8 mouse cellular contexts compared by ENCODE assay signal in the genomic region with DNA sequence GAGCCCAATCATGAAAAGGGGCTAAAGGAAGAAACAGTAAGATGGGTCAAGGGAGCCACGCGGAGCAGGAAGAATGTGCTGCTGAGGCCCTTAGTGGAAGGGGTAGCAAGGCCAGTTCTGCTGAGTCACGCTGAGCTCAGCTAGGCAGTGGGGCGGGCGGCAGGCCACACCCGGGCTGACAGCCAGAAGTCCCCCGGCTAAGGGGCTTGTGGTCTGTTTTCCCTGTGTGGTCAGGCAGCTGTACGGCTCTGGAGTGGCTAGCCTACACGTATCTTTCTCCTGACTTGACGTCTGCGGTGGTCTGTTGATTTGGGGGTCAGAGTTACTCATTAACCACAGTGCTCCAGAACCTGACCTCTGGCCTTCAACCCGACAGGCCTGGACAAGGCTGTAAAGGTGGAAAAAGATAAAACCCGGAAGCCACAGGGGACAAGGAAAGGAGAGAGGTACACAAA. TPM values are rescaled to one million over a fixed set of nuclear protein-coding genes. Genes with fewer than 3 reads are reported as not detected.
DNase-seq lines count a peak whose midpoint lies in the region; ATAC-seq and TF ChIP-seq lines count a peak whose summit lies in the region.

No protein-coding gene starts in this region.

- TF ChIP-seq POLR2A in thymus, adult 2 months (IDR thresholded peaks at IDR 0.05; ENCODE audit: control insufficient read depth, extremely low read depth, insufficient read depth, low read length, poor library complexity) = no peak

- no peak overlapping the region for H3K9ac ChIP-seq in intestine, embryonic 14.5 days (ENCODE audit: low read length)
- peak overlapping the region; percentile 80 for H3K9ac ChIP-seq in liver, embryonic 15.5 days
- peak overlapping the region; percentile 26; the same call in 1 of the 2 replicates for H3K9ac ChIP-seq in neural tube, embryonic 12.5 days

- no peaks in the 10 kb centered on the region for H3K27me3 ChIP-seq in thymus, adult 2 months (ENCODE audit: control insufficient read depth, insufficient read depth, low read length)
- H3K27me3 ChIP-seq in intestine, embryonic 14.5 days (replicated peaks; ENCODE audit: control insufficient read depth, insufficient read depth, low read length) = no peaks in the 10 kb centered on the region
- no peaks in the 10 kb centered on the region for H3K27me3 ChIP-seq in liver, embryonic 15.5 days
- H3K27me3 ChIP-seq in neural tube, embryonic 12.5 days (replicated peaks) = no peaks in the 10 kb centered on the region

- H3K27ac ChIP-seq in thymus, adult 2 months (ENCODE audit: control insufficient read depth, insufficient read depth, low read length) = no peak overlapping the region; the same call in 1 of the 2 replicates
- H3K27ac ChIP-seq in intestine, embryonic 14.5 days (ENCODE audit: low read depth) = peak overlapping the region; percentile 90
- peak overlapping the region; percentile 97 for H3K27ac ChIP-seq in liver, embryonic 15.5 days (replicated peaks)
- H3K27ac ChIP-seq in neural tube, embryonic 12.5 days = peak overlapping the region; percentile 58

- H3K36me3 ChIP-seq in thymus, adult 2 months (ENCODE audit: control insufficient read depth, insufficient read depth, low read length) = peaks cover 11% of the 10 kb centered on the region
- peaks cover 51% of the 10 kb centered on the region for H3K36me3 ChIP-seq in intestine, embryonic 14.5 days (ENCODE audit: control insufficient read depth, insufficient read depth, low read length)
- H3K36me3 ChIP-seq in liver, embryonic 15.5 days (replicated peaks) = peaks cover 69% of the 10 kb centered on the region
- H3K36me3 ChIP-seq in neural tube, embryonic 12.5 days = peaks cover 49% of the 10 kb centered on the region

- 0 out of 2 replicates have a peak, but pooled peaks have one; percentile 4 for ATAC-seq in intestine, embryonic 14.5 days (replicated peaks; ENCODE audit: low FRiP score, low TSS enrichment, low read depth)
- ATAC-seq in liver, embryonic 15.5 days (ENCODE audit: insufficient read depth) = peak; percentile 67
- no peak for ATAC-seq in neural tube, embryonic 12.5 days (ENCODE audit: low FRiP score, low read depth)
- ATAC-seq in CD4-positive, CD25-positive, alpha-beta regulatory T cell, adult 4 months = no peak

- TF ChIP-seq CTCF in thymus, adult 2 months (IDR thresholded peaks at IDR 0.05; ENCODE audit: borderline replicate concordance, control insufficient read depth, extremely low read depth, insufficient read depth, low read length, poor library complexity) = no peak

- no peaks in the 10 kb centered on the region for H3K9me3 ChIP-seq in intestine, embryonic 14.5 days (ENCODE audit: control insufficient read depth, low read length)
- no peaks in the 10 kb centered on the region for H3K9me3 ChIP-seq in liver, embryonic 15.5 days (replicated peaks)
- H3K9me3 ChIP-seq in neural tube, embryonic 12.5 days = no peaks in the 10 kb centered on the region

- 36% methylated on average over 13 of the region's 13 CpGs for WGBS in thymus, adult 2 months
- 13% methylated on average over 13 of the region's 13 CpGs for WGBS in intestine, embryonic 14.5 days
- 3% methylated on average over 13 of the region's 13 CpGs for WGBS in liver, embryonic 15.5 days (ENCODE audit: insufficient replicate concordance)
- WGBS in neural tube, embryonic 12.5 days = 32% methylated on average over 13 of the region's 13 CpGs

- H3K4me2 ChIP-seq in intestine, embryonic 14.5 days (ENCODE audit: low read length) = peak overlapping the region; percentile 62
- peak overlapping the region; percentile 87 for H3K4me2 ChIP-seq in liver, embryonic 15.5 days
- H3K4me2 ChIP-seq in neural tube, embryonic 12.5 days (replicated peaks) = peak overlapping the region; percentile 59

- no peak overlapping the region for H3K4me3 ChIP-seq in thymus, adult 2 months (ENCODE audit: control insufficient read depth, insufficient read depth, low read length)
- H3K4me3 ChIP-seq in intestine, embryonic 14.5 days (ENCODE audit: low read depth, low read length) = no peak overlapping the region
- H3K4me3 ChIP-seq in liver, embryonic 15.5 days (replicated peaks) = peak overlapping the region; percentile 76
- H3K4me3 ChIP-seq in neural tube, embryonic 12.5 days = no peak overlapping the region

- peak; percentile 42 for DNase-seq in thymus, adult 2 months
- DNase-seq in thymus, adult 18-20 months = no peak
- DNase-seq in cerebellum, postnatal 10 days = peak; percentile 74 to 80
- DNase-seq in gastrocnemius, postnatal 10 days = peak; percentile 59
- peak; percentile 76 for DNase-seq in intestine, embryonic 14.5 days (ENCODE audit: low spot score)

- peaks cover 25% of the 10 kb centered on the region for H3K4me1 ChIP-seq in thymus, adult 2 months (replicated peaks; ENCODE audit: control insufficient read depth, insufficient read depth, low read length)
- peaks cover 43% of the 10 kb centered on the region for H3K4me1 ChIP-seq in intestine, embryonic 14.5 days (replicated peaks; ENCODE audit: control insufficient read depth, insufficient read depth, low read length)
- peaks cover 74% of the 10 kb centered on the region for H3K4me1 ChIP-seq in liver, embryonic 15.5 days (replicated peaks)
- peaks cover 43% of the 10 kb centered on the region for H3K4me1 ChIP-seq in neural tube, embryonic 12.5 days

RNA-seq across cellular contexts. Expression of gene Ftl1, which starts 1.2 kb away (rescaled TPM):
- polyA plus RNA-seq in thymus, adult 2 months (2012; rRNA removed) = 2,491 and 2,656 TPM in 2 replicates
- 100 to 1,000 TPM; 173 to 194 TPM for total RNA-seq in gastrocnemius, postnatal 10 days (2021)
- 4,654 and 4,671 TPM in 2 replicates for polyA plus RNA-seq in intestine, embryonic 14.5 days (2014; fragmentation: Nextera tagmentation; extraction: Ambion mirVana)
- 6,104 and 6,562 TPM in 2 replicates for polyA plus RNA-seq in liver, embryonic 15.5 days (2015; fragmentation: Nextera tagmentation; extraction: Ambion mirVana)
- polyA plus RNA-seq in neural tube, embryonic 12.5 days (2016; fragmentation: Nextera tagmentation; extraction: Ambion mirVana) = 5,746 and 6,117 TPM in 2 replicates
- 1,000 to 10,000 TPM; 1,962 to 2,374 TPM for polyA plus RNA-seq in CD4-positive, CD25-positive, alpha-beta regulatory T cell, adult 4 months (2017; shearing (Covaris generic))

RNA-seq across cellular contexts. Expression of gene Bax, which starts 5.8 kb away (rescaled TPM):
- polyA plus RNA-seq in thymus, adult 2 months (2012; rRNA removed) = 165 and 184 TPM in 2 replicates
- 10 to 100 TPM; 29.4 to 29.6 TPM for total RNA-seq in gastrocnemius, postnatal 10 days (2021)
- 134 and 139 TPM in 2 replicates for polyA plus RNA-seq in intestine, embryonic 14.5 days (2014; fragmentation: Nextera tagmentation; extraction: Ambion mirVana)
- 70.3 and 71.4 TPM in 2 replicates for polyA plus RNA-seq in liver, embryonic 15.5 days (2015; fragmentation: Nextera tagmentation; extraction: Ambion mirVana)
- 262 and 276 TPM in 2 replicates for polyA plus RNA-seq in neural tube, embryonic 12.5 days (2016; fragmentation: Nextera tagmentation; extraction: Ambion mirVana)
- polyA plus RNA-seq in CD4-positive, CD25-positive, alpha-beta regulatory T cell, adult 4 months (2017; shearing (Covaris generic)) = 100 to 1,000 TPM; 146 to 164 TPM

RNA-seq across cellular contexts. Expression of gene Tulp2, which starts 20.8 kb away (rescaled TPM):
- 2.5 and 3.0 TPM in 2 replicates for polyA plus RNA-seq in thymus, adult 2 months (2012; rRNA removed)
- not detected for total RNA-seq in gastrocnemius, postnatal 10 days (2021)
- polyA plus RNA-seq in intestine, embryonic 14.5 days (2014; fragmentation: Nextera tagmentation; extraction: Ambion mirVana) = 1.8 and 2.3 TPM in 2 replicates
- 0.58 and 0.62 TPM in 2 replicates for polyA plus RNA-seq in liver, embryonic 15.5 days (2015; fragmentation: Nextera tagmentation; extraction: Ambion mirVana)
- polyA plus RNA-seq in neural tube, embryonic 12.5 days (2016; fragmentation: Nextera tagmentation; extraction: Ambion mirVana) = 0.41 and 0.60 TPM in 2 replicates
- 1 to 10 TPM; 1.2 TPM for polyA plus RNA-seq in CD4-positive, CD25-positive, alpha-beta regulatory T cell, adult 4 months (2017; shearing (Covaris generic))

RNA-seq across cellular contexts. Expression of gene Ruvbl2, which starts 23.0 kb away (rescaled TPM):
- 122 and 124 TPM in 2 replicates for polyA plus RNA-seq in thymus, adult 2 months (2012; rRNA removed)
- total RNA-seq in gastrocnemius, postnatal 10 days (2021) = 10 to 100 TPM; 29.4 to 36.9 TPM
- polyA plus RNA-seq in intestine, embryonic 14.5 days (2014; fragmentation: Nextera tagmentation; extraction: Ambion mirVana) = 164 and 174 TPM in 2 replicates
- 67.1 and 74.2 TPM in 2 replicates for polyA plus RNA-seq in liver, embryonic 15.5 days (2015; fragmentation: Nextera tagmentation; extraction: Ambion mirVana)
- 126 and 127 TPM in 2 replicates for polyA plus RNA-seq in neural tube, embryonic 12.5 days (2016; fragmentation: Nextera tagmentation; extraction: Ambion mirVana)
- 10 to 100 TPM; 41.9 to 51.9 TPM for polyA plus RNA-seq in CD4-positive, CD25-positive, alpha-beta regulatory T cell, adult 4 months (2017; shearing (Covaris generic))

RNA-seq across cellular contexts. Expression of gene Gm45808, which starts 25.7 kb away (rescaled TPM):
- not detected in 2 replicates for polyA plus RNA-seq in thymus, adult 2 months (2012; rRNA removed)
- total RNA-seq in gastrocnemius, postnatal 10 days (2021) = 1 to 10 TPM; 3.8 to 6.4 TPM
- polyA plus RNA-seq in intestine, embryonic 14.5 days (2014; fragmentation: Nextera tagmentation; extraction: Ambion mirVana) = not detected in 2 replicates
- not detected in 2 replicates for polyA plus RNA-seq in liver, embryonic 15.5 days (2015; fragmentation: Nextera tagmentation; extraction: Ambion mirVana)
- not detected in 2 replicates for polyA plus RNA-seq in neural tube, embryonic 12.5 days (2016; fragmentation: Nextera tagmentation; extraction: Ambion mirVana)
- under 1 TPM in 1 of 2 experiments, not detected in 1; 0.62 TPM for polyA plus RNA-seq in CD4-positive, CD25-positive, alpha-beta regulatory T cell, adult 4 months (2017; shearing (Covaris generic))

Comparison
In these comparisons a context has a peak if more than half of its experiments do, and no peak if none do; other contexts are left out.
1. DNase-seq: peak in thymus, adult 2 months (single experiment), cerebellum, postnatal 10 days (2 of 2), gastrocnemius, postnatal 10 days (single experiment) and intestine, embryonic 14.5 days (single experiment); none in thymus, adult 18-20 months (0 of 2).
2. ATAC-seq: peak in intestine, embryonic 14.5 days (single experiment) and liver, embryonic 15.5 days (single experiment); none in neural tube, embryonic 12.5 days (single experiment) and CD4-positive, CD25-positive, alpha-beta regulatory T cell, adult 4 months (single experiment).
3. Peak in every context shown above with its lines, with median percentiles within 50 percentile points of each other: H3K4me2 ChIP-seq.